8 mouse cellular contexts compared by ENCODE assay signal in genomic region chr16:8736757-8737156, GRCm38 (mm10). TPM values are rescaled to one million over a fixed set of nuclear protein-coding genes. Genes with fewer than 3 reads are reported as not detected.
DNase-seq lines count a peak whose midpoint lies in the region; ATAC-seq and TF ChIP-seq lines count a peak whose summit lies in the region.

No protein-coding gene starts in this region.

- peaks cover 62% of the 10 kb centered on the region for H3K79me3 ChIP-seq in C2C12 (ENCODE audit: low read depth)

- peaks cover 20% of the 10 kb centered on the region for H3K36me3 ChIP-seq in C2C12 (ENCODE audit: control insufficient read depth, insufficient read depth)
- no peaks in the 10 kb centered on the region for H3K36me3 ChIP-seq in forebrain, embryonic 13.5 days (ENCODE audit: poor library complexity, severe bottlenecking)
- H3K36me3 ChIP-seq in liver, embryonic 15.5 days (replicated peaks) = peaks cover 34% of the 10 kb centered on the region

- H3K27me3 ChIP-seq in C2C12 (ENCODE audit: control insufficient read depth, insufficient read depth, insufficient read length) = no peaks in the 10 kb centered on the region
- no peaks in the 10 kb centered on the region for H3K27me3 ChIP-seq in forebrain, embryonic 13.5 days
- no peaks in the 10 kb centered on the region for H3K27me3 ChIP-seq in liver, embryonic 15.5 days

- peak; percentile 44 for DNase-seq in 3T3-L1 (ENCODE audit: low read depth, low spot score)
- no peak for DNase-seq in right cerebral cortex, postnatal 4 days
- no peak for DNase-seq in left cerebral cortex, adult 11 months (ENCODE audit: low spot score)
- DNase-seq in ovary, postnatal 36 days (ENCODE audit: low spot score) = no peak

- H3K4me2 ChIP-seq in forebrain, embryonic 13.5 days = peak overlapping the region; percentile 88
- peak overlapping the region; percentile 82 for H3K4me2 ChIP-seq in liver, embryonic 15.5 days

- peaks cover 35% of the 10 kb centered on the region for H3K4me1 ChIP-seq in forebrain, embryonic 13.5 days
- peaks cover 81% of the 10 kb centered on the region for H3K4me1 ChIP-seq in liver, embryonic 15.5 days (replicated peaks)

- WGBS in forebrain, embryonic 13.5 days = 4% methylated on average over 7 of the region's 7 CpGs
- WGBS in liver, embryonic 15.5 days (ENCODE audit: insufficient replicate concordance) = 3% methylated on average over 7 of the region's 7 CpGs

- no peaks in the 10 kb centered on the region for H3K9me3 ChIP-seq in forebrain, embryonic 13.5 days (replicated peaks)
- no peaks in the 10 kb centered on the region for H3K9me3 ChIP-seq in liver, embryonic 15.5 days (replicated peaks)

- H3K79me2 ChIP-seq in C2C12 (ENCODE audit: control insufficient read depth, insufficient read depth) = peaks cover 65% of the 10 kb centered on the region

- no peak overlapping the region for H3K27ac ChIP-seq in forebrain, embryonic 13.5 days
- peak overlapping the region; percentile 98 for H3K27ac ChIP-seq in liver, embryonic 15.5 days (replicated peaks)

- no peak for TF ChIP-seq CTCF in C2C12 (IDR thresholded peaks at IDR 0.05; ENCODE audit: control insufficient read depth, insufficient read depth, insufficient read length)

- H3K9ac ChIP-seq in forebrain, embryonic 13.5 days = peak overlapping the region; percentile 97
- H3K9ac ChIP-seq in liver, embryonic 15.5 days = peak overlapping the region; percentile 100

- ATAC-seq in forebrain, embryonic 13.5 days = no peak
- no peak for ATAC-seq in liver, embryonic 15.5 days (ENCODE audit: insufficient read depth)
- no peak for ATAC-seq in monocyte, adult 5-6 weeks (replicated peaks; ENCODE audit: insufficient number of reproducible peaks, low FRiP score, low TSS enrichment, poor library complexity, severe bottlenecking)

- H3ac ChIP-seq in C2C12 (ENCODE audit: control insufficient read depth, insufficient read length, low read depth) = peak overlapping the region; percentile 0

- peak overlapping the region; percentile 89 for H3K4me3 ChIP-seq in C2C12 (ENCODE audit: insufficient read depth, poor library complexity, severe bottlenecking)
- peak overlapping the region; percentile 98 for H3K4me3 ChIP-seq in forebrain, embryonic 13.5 days
- peak overlapping the region; percentile 78 for H3K4me3 ChIP-seq in liver, embryonic 15.5 days (replicated peaks)

TF ChIP-seq in C2C12, 6 proteins besides CTCF, POLR2A, EP300 and RAD21:
- TF ChIP-seq USF1 (IDR thresholded peaks at IDR 0.05; ENCODE audit: low read depth) = no peak

RNA-seq across cellular contexts. Expression of gene Usp7, which starts 55.4 kb away (rescaled TPM):
- 28.2 TPM for polyA plus RNA-seq in C2C12 (2012; fragmentation: generic; extraction: Trizol)
- polyA plus RNA-seq in forebrain, embryonic 13.5 days (2015; fragmentation: Nextera tagmentation; extraction: Ambion mirVana) = 29.6 and 42.3 TPM in 2 replicates
- polyA plus RNA-seq in liver, embryonic 15.5 days (2015; fragmentation: Nextera tagmentation; extraction: Ambion mirVana) = 24.4 and 29.4 TPM in 2 replicates
- 178 to 270 TPM (median 178 TPM) in 3 replicates for total RNA-seq in monocyte, adult 5-6 weeks (2017)

RNA-seq across cellular contexts. Expression of gene Gm5767, which starts 56.2 kb away (rescaled TPM):
- not detected for polyA plus RNA-seq in C2C12 (2012; fragmentation: generic; extraction: Trizol)
- not detected in 2 replicates for polyA plus RNA-seq in forebrain, embryonic 13.5 days (2015; fragmentation: Nextera tagmentation; extraction: Ambion mirVana)
- polyA plus RNA-seq in liver, embryonic 15.5 days (2015; fragmentation: Nextera tagmentation; extraction: Ambion mirVana) = 0.24 TPM in 1 of 2 replicates, not detected in the other
- 2.6 TPM in 1 of 3 replicates, not detected in the others for total RNA-seq in monocyte, adult 5-6 weeks (2017)
